Mouse (Mus musculus): ENCODE measurements around the gene Rpl19. TPM values are rescaled to one million over a fixed set of nuclear protein-coding genes. Genes with fewer than 3 reads are reported as not detected.

Rpl19 gene
- polyA plus RNA-seq, 1 experiment, result 2,972 TPM

DNA sequence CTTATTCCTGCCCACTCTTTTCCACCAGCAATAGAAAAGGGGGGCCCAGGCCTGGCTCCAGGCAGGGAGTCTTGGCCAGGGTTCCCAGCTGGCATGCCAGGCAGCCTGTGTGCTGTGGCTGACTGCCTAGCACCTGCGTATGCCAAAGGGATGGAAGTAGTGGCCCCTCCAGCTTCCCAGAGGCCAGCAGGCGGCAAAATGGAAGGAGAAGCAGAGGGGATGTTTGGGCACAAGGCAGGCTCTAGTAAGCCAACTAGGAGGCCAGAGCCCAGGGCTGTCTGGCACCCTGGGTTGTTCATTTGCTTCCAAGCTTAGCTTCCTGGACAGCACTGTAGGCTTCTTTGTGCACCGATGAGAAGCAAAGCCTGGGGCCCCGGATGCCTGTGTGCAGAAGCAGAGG, 21.2 kb downstream of the Rpl19 start:
- no peak for TF ChIP-seq REST (IDR thresholded peaks at IDR 0.05; ENCODE audit: insufficient read depth, insufficient read length)
- no peak for TF ChIP-seq MAX (IDR thresholded peaks at IDR 0.05; ENCODE audit: low read depth)
- TF ChIP-seq TCF3 (IDR thresholded peaks at IDR 0.05; ENCODE audit: insufficient read length, low read depth), result no peak
- TF ChIP-seq TCF12 (IDR thresholded peaks at IDR 0.05; ENCODE audit: insufficient read depth, poor library complexity, severe bottlenecking), result no peak
- no peak for TF ChIP-seq MYOD1 (IDR thresholded peaks at IDR 0.05; ENCODE audit: control insufficient read depth in 1 of 3, insufficient read length in 2 of 3, low read depth in 2 of 3)
- TF ChIP-seq USF1 (IDR thresholded peaks at IDR 0.05; ENCODE audit: low read depth), result no peak
- TF ChIP-seq POLR2A (IDR thresholded peaks at IDR 0.05; ENCODE audit: insufficient read length, low read depth), result no peak
- no peak for TF ChIP-seq SRF (IDR thresholded peaks at IDR 0.05; ENCODE audit: control insufficient read depth, insufficient read length, low read depth)
- no peak for TF ChIP-seq E2F4 (IDR thresholded peaks at IDR 0.05; ENCODE audit: insufficient read depth)
- no peak for TF ChIP-seq POLR2AphosphoS2 (IDR thresholded peaks at IDR 0.05; ENCODE audit: insufficient read length, low read depth)
- H3ac ChIP-seq (ENCODE audit: control insufficient read depth, insufficient read length), result no peak overlapping the region
- no peak overlapping the region for H3K4me2 ChIP-seq (ENCODE audit: low read depth)
- H3K79me2 ChIP-seq (ENCODE audit: control insufficient read depth, insufficient read depth), result peaks cover 58% of the 10 kb centered on the region
- H3K27me3 ChIP-seq (ENCODE audit: control insufficient read depth, insufficient read depth, insufficient read length), result no peaks in the 10 kb centered on the region
- no peaks in the 10 kb centered on the region for H3K36me3 ChIP-seq (ENCODE audit: control insufficient read depth, insufficient read depth)
- no peak overlapping the region for H3K4me3 ChIP-seq

DNA sequence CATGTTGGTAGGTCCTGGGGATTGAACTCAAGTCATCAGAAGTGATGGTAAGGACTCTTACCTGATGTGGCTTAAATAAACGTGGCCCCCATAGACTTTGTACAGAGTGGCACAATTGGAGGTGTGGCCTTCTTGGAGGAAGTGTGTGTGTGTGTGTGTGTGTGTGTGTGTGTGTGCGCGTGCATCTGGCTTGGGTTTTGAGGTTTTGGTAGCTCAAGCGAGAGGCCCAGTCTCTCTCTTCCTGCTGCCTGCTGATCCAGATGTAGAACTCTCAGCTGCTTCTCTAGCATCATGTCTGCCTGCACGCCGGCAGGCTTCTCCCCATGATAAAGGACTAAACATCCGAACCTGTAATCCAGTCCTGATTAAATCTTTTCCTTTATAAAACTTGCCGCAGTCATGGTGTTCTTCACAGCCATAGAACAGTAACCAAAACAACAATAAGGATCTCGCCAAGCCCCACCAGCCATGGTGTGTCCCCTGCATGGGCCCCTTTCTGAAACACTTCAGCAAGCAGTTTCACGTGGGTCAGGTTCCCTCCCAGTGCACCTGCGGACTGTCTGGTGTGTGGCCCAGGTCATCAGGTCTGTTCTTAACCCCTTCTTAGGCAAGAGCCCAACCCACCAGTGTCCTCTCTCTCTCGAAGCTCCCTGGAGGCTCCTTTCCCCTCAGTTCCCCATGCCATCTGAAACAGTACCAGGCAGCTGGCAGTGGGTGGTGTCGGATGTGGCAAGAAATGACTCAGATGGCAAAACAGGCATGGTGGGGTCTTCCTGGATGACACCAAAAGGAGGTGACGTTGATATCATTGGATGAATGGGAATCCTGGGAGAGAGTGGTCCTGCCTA, 23.4 kb downstream of the Rpl19 start:
- Histone ChIP-seq H3K36me3 (ENCODE audit: control insufficient read depth, insufficient read depth) (no peaks in the 10 kb centered on the region), H3ac (ENCODE audit: control insufficient read depth, insufficient read length) (no peak overlapping the region), H3K4me3 (peak overlapping the region; percentile 79), H3K27me3 (ENCODE audit: control insufficient read depth, insufficient read depth, insufficient read length) (no peaks in the 10 kb centered on the region), H3K79me2 (ENCODE audit: control insufficient read depth, insufficient read depth) (peaks cover 53% of the 10 kb centered on the region), H3K4me2 (ENCODE audit: low read depth) (peak overlapping the region; percentile 81)
- TF ChIP-seq TCF3 (IDR thresholded peaks at IDR 0.05; ENCODE audit: insufficient read length, low read depth) (no peak), MYOG (IDR thresholded peaks at IDR 0.05; ENCODE audit: control insufficient read depth in 1 of 3, insufficient read depth in 1 of 3, insufficient read length in 2 of 3, low read depth in 2 of 3) (peak in 1 of 3 experiments; percentile 72), POLR2AphosphoS2 (IDR thresholded peaks at IDR 0.05; ENCODE audit: insufficient read length, low read depth) (no peak), REST (IDR thresholded peaks at IDR 0.05; ENCODE audit: insufficient read depth, insufficient read length) (no peak), TCF12 (IDR thresholded peaks at IDR 0.05; ENCODE audit: insufficient read depth, poor library complexity, severe bottlenecking) (peak; percentile 33), POLR2A (IDR thresholded peaks at IDR 0.05; ENCODE audit: insufficient read length, low read depth) (no peak), CEBPB (IDR thresholded peaks at IDR 0.05; ENCODE audit: insufficient read depth, poor library complexity, severe bottlenecking) (peak; percentile 52; the same call in 1 of the 2 replicates), SRF (IDR thresholded peaks at IDR 0.05; ENCODE audit: control insufficient read depth, insufficient read length, low read depth) (no peak), E2F4 (IDR thresholded peaks at IDR 0.05; ENCODE audit: insufficient read depth) (no peak), MAX (IDR thresholded peaks at IDR 0.05; ENCODE audit: low read depth) (no peak), USF1 (IDR thresholded peaks at IDR 0.05; ENCODE audit: low read depth) (no peak), MYOD1 (IDR thresholded peaks at IDR 0.05; ENCODE audit: control insufficient read depth in 1 of 3, insufficient read length in 2 of 3, low read depth in 2 of 3) (peak in 2 of 3 experiments; percentile 41 to 85)

DNA sequence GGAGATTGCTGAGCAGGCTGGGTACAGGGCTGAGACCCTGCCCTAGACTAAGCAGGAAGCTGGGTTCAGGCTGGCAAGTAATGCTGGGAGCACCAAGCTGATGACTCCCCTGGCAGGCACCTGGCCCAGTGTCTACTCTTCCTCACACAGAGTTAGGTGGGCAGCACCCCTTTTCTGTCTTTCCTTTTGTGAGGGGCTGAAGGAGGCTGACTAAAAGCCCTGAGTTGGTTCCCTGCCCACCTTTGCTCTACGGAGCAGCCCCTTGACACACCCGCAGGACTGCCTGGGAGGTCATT, 24.0 kb downstream of the Rpl19 start:
- H3K4me2 ChIP-seq (ENCODE audit: low read depth), result peak overlapping the region; percentile 81
- no peak overlapping the region for H3ac ChIP-seq (ENCODE audit: control insufficient read depth, insufficient read length)
- peak overlapping the region; percentile 79 for H3K4me3 ChIP-seq
- TF ChIP-seq TCF12 (IDR thresholded peaks at IDR 0.05; ENCODE audit: insufficient read depth, poor library complexity, severe bottlenecking), result no peak
- no peak for TF ChIP-seq CEBPB (IDR thresholded peaks at IDR 0.05; ENCODE audit: insufficient read depth, poor library complexity, severe bottlenecking)
- TF ChIP-seq MYOD1 (IDR thresholded peaks at IDR 0.05; ENCODE audit: control insufficient read depth in 1 of 3, insufficient read length in 2 of 3, low read depth in 2 of 3), result no peak
- TF ChIP-seq TCF3 (IDR thresholded peaks at IDR 0.05; ENCODE audit: insufficient read length, low read depth), result no peak
- TF ChIP-seq E2F4 (IDR thresholded peaks at IDR 0.05; ENCODE audit: insufficient read depth), result no peak
- no peak for TF ChIP-seq SRF (IDR thresholded peaks at IDR 0.05; ENCODE audit: control insufficient read depth, insufficient read length, low read depth)
- no peak for TF ChIP-seq MYOG (IDR thresholded peaks at IDR 0.05; ENCODE audit: control insufficient read depth in 1 of 3, insufficient read depth in 1 of 3, insufficient read length in 2 of 3, low read depth in 2 of 3)
- no peak for TF ChIP-seq POLR2AphosphoS2 (IDR thresholded peaks at IDR 0.05; ENCODE audit: insufficient read length, low read depth)
- TF ChIP-seq REST (IDR thresholded peaks at IDR 0.05; ENCODE audit: insufficient read depth, insufficient read length), result no peak
- no peak for TF ChIP-seq POLR2A (IDR thresholded peaks at IDR 0.05; ENCODE audit: insufficient read length, low read depth)
- no peak for TF ChIP-seq MAX (IDR thresholded peaks at IDR 0.05; ENCODE audit: low read depth)
- no peak for TF ChIP-seq USF1 (IDR thresholded peaks at IDR 0.05; ENCODE audit: low read depth)
- no peaks in the 10 kb centered on the region for H3K36me3 ChIP-seq (ENCODE audit: control insufficient read depth, insufficient read depth)
- H3K79me2 ChIP-seq (ENCODE audit: control insufficient read depth, insufficient read depth), result peaks cover 47% of the 10 kb centered on the region
- H3K27me3 ChIP-seq (ENCODE audit: control insufficient read depth, insufficient read depth, insufficient read length), result no peaks in the 10 kb centered on the region

GRCm38 (mm10) chr11:98050940-98051339, 24.4 kb downstream of the Rpl19 start:
- H3K36me3 ChIP-seq (ENCODE audit: control insufficient read depth, insufficient read depth), result no peaks in the 10 kb centered on the region
- peak overlapping the region; percentile 81 for H3K4me2 ChIP-seq (ENCODE audit: low read depth)
- no peak for TF ChIP-seq MYOD1 (IDR thresholded peaks at IDR 0.05; ENCODE audit: control insufficient read depth in 1 of 3, insufficient read length in 2 of 3, low read depth in 2 of 3)
- TF ChIP-seq E2F4 (IDR thresholded peaks at IDR 0.05; ENCODE audit: insufficient read depth), result no peak
- TF ChIP-seq USF1 (IDR thresholded peaks at IDR 0.05; ENCODE audit: low read depth), result no peak
- H3K4me3 ChIP-seq, result peak overlapping the region; percentile 79
- peaks cover 43% of the 10 kb centered on the region for H3K79me2 ChIP-seq (ENCODE audit: control insufficient read depth, insufficient read depth)
- H3K27me3 ChIP-seq (ENCODE audit: control insufficient read depth, insufficient read depth, insufficient read length), result no peaks in the 10 kb centered on the region
- H3ac ChIP-seq (ENCODE audit: control insufficient read depth, insufficient read length), result no peak overlapping the region
